Mouse (Mus musculus): ENCODE measurements around the gene Myo7a.
A peak's percentile ranks its signal among the peaks of the same experiment; 100 is the strongest.

DNA sequence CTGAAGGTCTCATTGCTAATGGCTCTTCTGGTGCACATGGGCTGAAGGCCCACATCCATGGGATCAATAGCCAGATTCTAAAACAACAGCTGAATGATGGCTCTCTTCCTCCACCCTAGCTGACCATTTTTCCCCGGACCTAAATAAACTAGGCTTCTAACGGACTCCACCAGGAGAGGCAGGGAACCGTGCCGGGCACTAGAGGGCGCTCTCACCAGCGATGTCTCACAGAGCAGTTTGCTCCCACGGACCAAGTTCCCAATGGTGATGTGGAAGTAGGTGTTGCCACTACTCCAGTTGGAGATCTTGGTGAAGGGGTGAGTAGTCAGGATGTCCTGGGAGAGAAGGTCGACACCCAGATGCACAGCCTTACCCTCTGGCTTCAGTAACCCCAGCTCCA, 67.3 kb downstream of the Myo7a start:
- TF ChIP-seq POLR2A (IDR thresholded peaks at IDR 0.05; ENCODE audit: control insufficient read depth, low read depth, low read length), result no peak
- peak; percentile 77; the same call in 1 of the 2 replicates for TF ChIP-seq CTCF (IDR thresholded peaks at IDR 0.05; ENCODE audit: control insufficient read depth, insufficient read depth, insufficient replicate concordance, low read depth, low read length)
